Comparison of ENCODE assay signal across 8 mouse cellular contexts in genomic region chr7:130937266-130937841, GRCm38 (mm10). TPM values are rescaled to one million over a fixed set of nuclear protein-coding genes. Genes with fewer than 3 reads are reported as not detected.
DNase-seq lines count a peak whose midpoint lies in the region; TF ChIP-seq lines count a peak whose summit lies in the region.

No protein-coding gene starts in this region.

- no peaks in the 10 kb centered on the region for H3K27me3 ChIP-seq in C2C12 (ENCODE audit: control insufficient read depth, insufficient read depth, insufficient read length)

- peaks cover 4% of the 10 kb centered on the region for H3K36me3 ChIP-seq in C2C12 (ENCODE audit: control insufficient read depth, insufficient read depth)

- DNase-seq in heart, adult 11 months, result peak; percentile 96
- no peak for DNase-seq in heart, postnatal 25 days (ENCODE audit: low spot score)
- peak; percentile 12 to 30 for DNase-seq in gastrocnemius, postnatal 36 days
- DNase-seq in kidney, postnatal 10 days, result peak; percentile 15
- DNase-seq in layer of hippocampus, adult 18-20 months (ENCODE audit: low spot score in 2 of 2), result no peak
- DNase-seq in thymus, postnatal 14 days, result no peak
- no peak for DNase-seq in frontal cortex, postnatal 36 days (ENCODE audit: low spot score in 2 of 2)

- H3K79me3 ChIP-seq in C2C12 (ENCODE audit: low read depth), result peaks cover 36% of the 10 kb centered on the region

- H3ac ChIP-seq in C2C12 (ENCODE audit: control insufficient read depth, insufficient read length, low read depth), result no peak overlapping the region

- H3K4me3 ChIP-seq in C2C12 (ENCODE audit: insufficient read depth, poor library complexity, severe bottlenecking), result peak overlapping the region; percentile 50

- peaks cover 59% of the 10 kb centered on the region for H3K79me2 ChIP-seq in C2C12 (ENCODE audit: control insufficient read depth, insufficient read depth)

- TF ChIP-seq CTCF in C2C12 (IDR thresholded peaks at IDR 0.05; ENCODE audit: control insufficient read depth, insufficient read depth, insufficient read length), result no peak

- intact Hi-C loops in heart, postnatal 25 days (cut with DNase I), result loop anchor here (2.0 to 5.0 kb wide), 2 partner anchors 23 to 40 kb away; no protein-coding TSS in a partner anchor
- intact Hi-C loops in gastrocnemius, postnatal 36 days (cut with DNase I), result loop anchor here (2.0 kb wide), 1 partner anchor 35 kb away; no protein-coding TSS in a partner anchor

TF ChIP-seq in C2C12, 6 proteins besides CTCF, POLR2A, EP300 and RAD21:
- TF ChIP-seq MYOD1 (IDR thresholded peaks at IDR 0.05; ENCODE audit: control insufficient read depth, insufficient read length, low read depth) (no peak), CEBPB (IDR thresholded peaks at IDR 0.05; ENCODE audit: low read depth) (no peak), FOSL1 (IDR thresholded peaks at IDR 0.05; ENCODE audit: insufficient read depth, low read length, poor library complexity, severe bottlenecking) (no peak), MYOG (IDR thresholded peaks at IDR 0.05; ENCODE audit: control insufficient read depth, extremely low read depth, insufficient read length) (no peak), MAX (IDR thresholded peaks at IDR 0.05) (no peak), USF1 (IDR thresholded peaks at IDR 0.05; ENCODE audit: low read depth) (no peak)

RNA-seq across cellular contexts. Expression of gene Htra1, which starts 1.4 kb away (rescaled TPM):
- 100 to 1,000 TPM; 122 to 142 TPM for total RNA-seq in heart, postnatal 25 days (2021)
- 74.8 TPM for polyA plus RNA-seq in C2C12 (2012; fragmentation: generic; extraction: Trizol)
- total RNA-seq in gastrocnemius, postnatal 36 days (2021), result 10 to 100 TPM; 27.6 to 37.8 TPM
- total RNA-seq in layer of hippocampus, adult 18-20 months (2021), result 100 to 1,000 TPM; 257 to 274 TPM

Comparison
In these comparisons a context has a peak if more than half of its experiments do, and no peak if none do; other contexts are left out.
1. DNase-seq: peak in heart, adult 11 months (single experiment), gastrocnemius, postnatal 36 days (2 of 2) and kidney, postnatal 10 days (single experiment); none in heart, postnatal 25 days (single experiment), layer of hippocampus, adult 18-20 months (0 of 2), thymus, postnatal 14 days (single experiment) and frontal cortex, postnatal 36 days (0 of 2).